Mouse (Mus musculus) cerebellum, adult 2 months (tissue): ENCODE results near the gene Kcnma1.

ENCODE experiments used
- CTCF ChIP-seq: fragments of 200-500 bp; IDR thresholded peaks from 2 replicates; pipeline ENCODE4 v1.5.1; 2011; ENCODE audit warnings: low read depth, mild to moderate bottlenecking, control low read depth, low read length, moderate library complexity, borderline replicate concordance; ENCODE audit not compliant: insufficient read depth
- POLR2A ChIP-seq: fragments of 200-500 bp; IDR thresholded peaks from 2 replicates; pipeline ENCODE4 v1.6.1; 2011; ENCODE audit warnings: low read length, control low read depth, borderline replicate concordance; ENCODE audit not compliant: insufficient read depth

DNA sequence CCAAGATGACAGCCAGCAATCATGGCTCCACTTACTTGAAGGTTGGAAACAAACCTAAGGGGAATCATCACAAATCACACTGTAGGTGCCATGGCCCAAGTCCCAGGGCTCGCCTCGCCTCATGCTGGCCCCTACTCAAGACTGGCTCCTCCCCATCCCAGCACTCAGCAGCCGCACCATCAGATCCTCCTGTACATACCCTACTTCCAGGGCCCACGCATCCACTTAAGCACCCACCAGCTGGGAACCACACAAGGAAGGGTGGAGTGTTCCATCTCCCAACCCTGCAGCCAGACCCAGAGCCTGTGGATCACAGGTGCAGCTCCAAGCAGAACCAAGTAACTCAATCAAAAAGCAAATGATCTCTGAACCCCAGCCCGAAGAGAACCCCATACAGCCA is 114.8 kb downstream of the Kcnma1 start:
- no peak for TF ChIP-seq POLR2A
- TF ChIP-seq CTCF, result no peak
